Mouse (Mus musculus) lung, embryonic 14.5 days (tissue): ENCODE data around the gene Sox15. TPM values are rescaled to one million over a fixed set of nuclear protein-coding genes. Genes with fewer than 3 reads are reported as not detected.
A peak's percentile ranks its signal among the peaks of the same experiment; 100 is the strongest.
"Not testable (repeated sequence)": the region's sequence is repeated elsewhere in the genome, so short reads cannot be mapped to it uniquely, and the experiment has no call there.

Experiments used
- ATAC-seq: fragments of 200-750 bp; cut with Nextera tagmentation; 2 replicates; pipeline ENCODE4 v1.8.0; 2017; ENCODE audit warnings: mild to moderate bottlenecking, moderate TSS enrichment, moderate library complexity; ENCODE audit not compliant: insufficient read depth
- DNase-seq: peaks from one replicate; pipeline ENCODE4 v3.0.0-alpha.2; 2015
- H3K27ac ChIP-seq: fragments of 300-500 bp; sonication (generic); 2 replicates; pipeline ENCODE4 v1.5.1; 2014; ENCODE audit warnings: low read depth, mild to moderate bottlenecking, moderate library complexity
- H3K27me3 ChIP-seq: fragments of 300-500 bp; sonication (generic); 2 replicates; pipeline ENCODE4 v1.6.1; 2014; ENCODE audit warnings: low read length, control low read depth; ENCODE audit not compliant: insufficient read depth
- H3K36me3 ChIP-seq: fragments of 300-500 bp; sonication (generic); 2 replicates; pipeline ENCODE4 v1.6.1; 2014; ENCODE audit warnings: control low read depth; ENCODE audit not compliant: insufficient read depth
- H3K4me1 ChIP-seq: fragments of 300-500 bp; sonication (generic); 2 replicates; pipeline ENCODE4 v1.6.1; 2014; ENCODE audit warnings: antibody characterized with exemption, control low read depth; ENCODE audit not compliant: insufficient read depth
- H3K4me2 ChIP-seq: fragments of 300-500 bp; sonication (generic); 2 replicates; pipeline ENCODE4 v1.6.1; 2014; ENCODE audit warnings: mild to moderate bottlenecking
- H3K4me3 ChIP-seq: fragments of 300-500 bp; sonication (generic); 2 replicates; pipeline ENCODE4 v1.5.1; 2014; ENCODE audit warnings: low read depth, low read length
- H3K9ac ChIP-seq: fragments of 300-500 bp; sonication (generic); 2 replicates; pipeline ENCODE4 v1.6.1; 2014
- H3K9me3 ChIP-seq: fragments of 300-500 bp; sonication (generic); 2 replicates; pipeline ENCODE4 v1.6.1; 2016; ENCODE audit warnings: low read depth, low read length, control low read depth
- CTCF ChIP-seq: IDR thresholded peaks from 2 replicates; pipeline ENCODE4 v1.5.1; 2016; ENCODE audit warnings: antibody characterized with exemption, low read depth
- WGBS: fragments of 180-500 bp; shearing (Covaris S2); extraction: QIAGEN DNeasy Blood & Tissue Kit; methylation state at CpG from one replicate; pipeline ENCODE4 v1.1.7; 2014; 5-methylcytosine and 5-hydroxymethylcytosine counted together
- polyA plus RNA-seq: library from polyadenylated mRNA; unstranded; fragments of >200 nt; fragmentation: Nextera tagmentation; extraction: Ambion mirVana; gene quantifications from 2 replicates; pipeline ENCODE4 v1.2.1, GENCODE M21; 2014

Gene Sox15
- polyA plus RNA-seq, 1 experiment from 2014 or later: not detected

DNA sequence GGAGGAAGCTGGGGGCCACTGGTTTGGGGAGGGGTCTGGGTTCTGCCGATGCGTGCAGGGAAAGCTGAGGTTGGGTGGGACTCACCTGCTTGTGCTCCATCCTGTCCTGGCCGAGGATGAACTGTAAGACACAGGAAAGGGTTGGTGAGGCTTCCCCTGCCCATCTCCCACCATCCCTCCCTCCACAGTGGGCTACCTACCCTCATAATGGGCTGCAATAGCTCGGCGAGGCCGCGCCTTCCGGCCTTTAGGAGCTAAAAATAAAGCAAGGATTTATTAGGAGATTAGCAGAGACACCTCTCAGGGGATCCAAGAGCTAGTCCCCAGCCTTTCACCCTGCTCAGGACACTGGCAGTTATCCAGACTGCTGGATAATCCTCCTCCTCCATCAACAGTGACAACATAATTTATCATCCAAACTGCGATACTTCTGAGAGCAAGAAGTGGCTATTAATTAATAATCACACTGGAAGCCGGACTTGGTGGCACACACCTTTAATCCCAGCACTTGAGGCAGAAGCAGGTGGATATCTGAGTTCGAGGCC lies 38.4 kb downstream of the Sox15 start:
- H3K9ac ChIP-seq: no peak overlapping the region
- no peak for TF ChIP-seq CTCF
- H3K36me3 ChIP-seq: no peaks in the 10 kb centered on the region
- H3K27me3 ChIP-seq: no peaks in the 10 kb centered on the region
- H3K27ac ChIP-seq: no peak overlapping the region
- no peak overlapping the region for H3K4me2 ChIP-seq
- WGBS: 56% methylated on average over 11 of the region's 11 CpGs
- H3K4me1 ChIP-seq: no peaks in the 10 kb centered on the region
- no peaks in the 10 kb centered on the region for H3K9me3 ChIP-seq
- ATAC-seq (no peak), DNase-seq (no peak)
- H3K4me3 ChIP-seq: no peak overlapping the region

DNA sequence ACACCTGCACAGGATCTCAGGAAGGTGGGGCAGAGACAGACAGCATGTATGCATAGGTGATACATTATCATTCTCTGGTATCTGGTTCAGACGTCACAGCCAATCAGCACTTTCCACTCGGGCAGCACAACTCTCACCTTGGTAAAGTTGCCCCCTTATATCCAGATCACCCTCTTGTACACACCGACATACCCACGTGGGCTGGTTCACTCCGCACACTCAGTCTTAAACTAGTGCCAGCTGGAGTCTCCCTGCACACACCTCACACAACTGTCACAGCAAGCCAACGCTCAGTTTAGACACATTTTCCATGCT lies 39.9 kb downstream of the Sox15 start:
- peak; percentile 22; the same call in 1 of the 2 replicates for ATAC-seq
- TF ChIP-seq CTCF: no peak

DNA sequence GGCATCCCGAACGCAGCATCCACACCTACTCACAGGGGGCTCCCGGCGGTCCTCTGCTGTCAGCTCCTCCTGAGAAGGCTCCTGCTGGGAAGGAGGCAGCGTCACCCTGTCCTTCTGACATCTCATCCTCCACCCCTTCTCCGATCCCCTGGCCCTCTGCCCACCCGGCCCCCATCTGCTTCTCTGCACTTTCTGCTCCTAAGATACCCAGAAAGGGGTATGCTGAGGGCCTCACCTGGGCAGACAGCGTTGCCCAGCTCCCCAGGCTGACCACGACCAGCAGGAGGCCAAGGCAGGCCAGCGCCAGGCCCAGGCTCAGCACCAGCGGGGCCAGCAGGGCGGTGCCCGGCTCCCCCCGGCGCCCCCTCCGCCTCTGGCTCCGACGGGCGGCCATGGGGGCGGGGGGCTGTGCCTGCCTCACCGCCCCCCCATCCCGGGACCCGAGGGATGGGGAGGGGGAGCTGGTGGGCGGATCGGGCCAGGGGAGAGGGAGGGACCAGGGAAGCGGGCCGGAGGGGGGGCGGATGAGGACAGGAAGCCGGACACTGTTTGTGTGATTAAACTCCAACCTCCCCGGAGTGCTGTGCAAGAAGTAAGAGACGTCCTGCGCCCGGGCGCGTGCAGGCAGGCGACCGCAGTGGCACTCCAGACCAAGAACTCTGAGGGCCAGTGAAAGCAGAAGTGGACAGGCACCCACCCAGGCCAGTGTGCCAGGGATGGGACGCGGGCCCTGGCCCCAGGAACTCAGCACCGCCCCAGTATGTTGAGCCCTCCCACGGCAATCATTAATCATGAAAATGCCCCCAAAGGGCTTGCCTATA lies 40.5 kb downstream of the Sox15 start, which contains the start of the genes Tnfsf12 and Tnfsfm13:
Tnfsf12 (minus strand) TSS at position 489 of the 821 bp plus-strand sequence.
Tnfsfm13 (minus strand) TSS at position 738 of the 821 bp plus-strand sequence.
- under 1% methylated on average over 40 of the region's 41 CpGs for WGBS
- peak; percentile 37; the same call in 1 of the 2 replicates for TF ChIP-seq CTCF
- ATAC-seq: peak; percentile 85

More for the DNA sequence above, 39.9 kb downstream of the Sox15 start:
- Histone ChIP-seq H3K4me1 (no peaks in the 10 kb centered on the region), H3K4me3 (peak overlapping the region; percentile 56), H3K9ac (peak overlapping the region; percentile 84), H3K4me2 (peak overlapping the region; percentile 92), H3K27me3 (no peaks in the 10 kb centered on the region), H3K27ac (no peak overlapping the region; the same call in 1 of the 2 replicates), H3K36me3 (no peaks in the 10 kb centered on the region), H3K9me3 (no peaks in the 10 kb centered on the region)
- no peak for DNase-seq
- WGBS: 14% methylated on average over 6 of the region's 6 CpGs

DNA sequence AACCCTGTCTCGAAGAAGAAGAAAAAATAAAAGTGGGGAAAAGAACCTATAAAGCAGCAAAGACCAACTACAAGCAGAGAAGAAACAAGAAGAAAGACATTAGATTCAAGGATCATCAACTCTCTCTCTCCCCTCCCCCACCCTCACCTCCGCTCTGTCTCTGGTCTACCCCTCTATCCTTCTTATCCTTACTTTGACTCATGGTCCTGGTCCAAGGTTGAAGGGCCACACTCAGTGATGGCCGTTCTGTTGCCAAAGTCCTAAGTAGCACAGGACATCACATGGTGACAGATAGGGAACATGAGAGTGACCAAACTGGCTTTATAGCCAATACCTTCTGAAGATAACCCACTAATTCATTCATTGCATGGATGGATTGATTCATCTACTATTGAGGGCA lies 42.3 kb downstream of the Sox15 start:
- no peak for TF ChIP-seq CTCF
- H3K27me3 ChIP-seq: no peaks in the 10 kb centered on the region
- DNase-seq: no peak
- H3K4me2 ChIP-seq: no peak overlapping the region
- H3K9me3 ChIP-seq: no peaks in the 10 kb centered on the region
- H3K27ac ChIP-seq: no peak overlapping the region
- no peaks in the 10 kb centered on the region for H3K4me1 ChIP-seq
- H3K36me3 ChIP-seq: no peaks in the 10 kb centered on the region
- ATAC-seq: no peak
- H3K4me3 ChIP-seq: no peak overlapping the region
- no peak overlapping the region for H3K9ac ChIP-seq
- 82% methylated on average over 3 of the region's 3 CpGs for WGBS

More for the DNA sequence above, 40.5 kb downstream of the Sox15 start, which contains the start of the genes Tnfsf12 and Tnfsfm13:
- Histone ChIP-seq H3K36me3 (no peaks in the 10 kb centered on the region), H3K9me3 (no peaks in the 10 kb centered on the region), H3K4me3 (peak within 1 kb of the TSS; percentile 56), H3K27ac (peak within 1 kb of the TSS; percentile 54), H3K9ac (peak within 1 kb of the TSS; percentile 84), H3K4me1 (no peaks in the 10 kb centered on the region), H3K4me2 (peak within 1 kb of the TSS; percentile 92), H3K27me3 (no peaks in the 10 kb centered on the region)
- DNase-seq: peak; percentile 79

DNA sequence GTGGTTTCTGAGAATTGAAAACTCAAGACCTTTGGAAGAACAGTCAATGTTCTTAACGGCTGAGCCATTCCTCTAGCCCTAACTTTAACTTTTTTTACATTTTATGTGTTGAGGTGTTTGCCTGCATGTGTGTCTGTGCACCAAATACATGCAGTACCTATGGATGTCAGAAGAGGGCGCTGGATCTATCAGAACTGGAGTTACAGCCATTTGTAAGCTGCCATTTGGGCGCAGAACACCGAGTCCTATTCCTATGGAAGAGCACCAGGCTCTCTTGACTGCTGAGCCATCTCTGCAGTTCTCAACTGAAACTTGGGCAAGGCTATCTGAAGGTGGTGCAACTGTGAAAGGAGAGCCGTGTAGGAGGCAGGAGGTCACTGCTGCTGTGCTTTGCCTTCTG lies 43.5 kb downstream of the Sox15 start:
- no peak overlapping the region for H3K27ac ChIP-seq
- H3K4me1 ChIP-seq: no peaks in the 10 kb centered on the region
- ATAC-seq: no peak
- TF ChIP-seq CTCF: peak; percentile 18; the same call in 1 of the 2 replicates
- H3K4me2 ChIP-seq: no peak overlapping the region
- H3K9ac ChIP-seq: no peak overlapping the region
- DNase-seq: no peak
- no peak overlapping the region for H3K4me3 ChIP-seq
- no peaks in the 10 kb centered on the region for H3K36me3 ChIP-seq
- no peaks in the 10 kb centered on the region for H3K9me3 ChIP-seq
- WGBS: 71% methylated on average over 5 of the region's 5 CpGs
- no peaks in the 10 kb centered on the region for H3K27me3 ChIP-seq

DNA sequence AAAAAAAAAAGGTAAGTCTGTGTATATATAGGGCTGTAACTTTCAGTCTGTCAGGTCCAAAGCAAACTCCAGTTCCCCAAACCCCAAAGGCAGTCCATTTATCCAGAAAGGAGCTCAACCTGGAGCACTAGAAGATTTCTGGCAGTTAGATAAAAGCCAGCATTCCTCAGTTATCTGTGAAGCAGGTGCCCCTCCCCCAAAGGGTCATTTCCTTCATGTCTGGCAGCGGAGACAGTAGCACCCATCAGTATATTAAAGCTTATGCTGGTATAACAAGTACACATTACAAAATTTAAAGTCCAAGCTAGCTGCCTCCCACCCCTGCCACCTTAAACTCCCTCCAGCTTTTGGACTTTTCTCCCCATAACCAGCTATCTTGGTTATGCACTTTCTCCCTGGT lies 44.5 kb downstream of the Sox15 start:
- H3K27me3 ChIP-seq: no peaks in the 10 kb centered on the region
- ATAC-seq: no peak
- TF ChIP-seq CTCF: no peak
- no peak overlapping the region for H3K4me3 ChIP-seq
- H3K9me3 ChIP-seq: no peaks in the 10 kb centered on the region
- no peak overlapping the region for H3K9ac ChIP-seq
- H3K4me2 ChIP-seq: no peak overlapping the region
- H3K36me3 ChIP-seq: no peaks in the 10 kb centered on the region
- WGBS: 29% methylated on average over 1 of the region's 1 CpGs
- H3K4me1 ChIP-seq: no peaks in the 10 kb centered on the region
- H3K27ac ChIP-seq: no peak overlapping the region
- DNase-seq: no peak

DNA sequence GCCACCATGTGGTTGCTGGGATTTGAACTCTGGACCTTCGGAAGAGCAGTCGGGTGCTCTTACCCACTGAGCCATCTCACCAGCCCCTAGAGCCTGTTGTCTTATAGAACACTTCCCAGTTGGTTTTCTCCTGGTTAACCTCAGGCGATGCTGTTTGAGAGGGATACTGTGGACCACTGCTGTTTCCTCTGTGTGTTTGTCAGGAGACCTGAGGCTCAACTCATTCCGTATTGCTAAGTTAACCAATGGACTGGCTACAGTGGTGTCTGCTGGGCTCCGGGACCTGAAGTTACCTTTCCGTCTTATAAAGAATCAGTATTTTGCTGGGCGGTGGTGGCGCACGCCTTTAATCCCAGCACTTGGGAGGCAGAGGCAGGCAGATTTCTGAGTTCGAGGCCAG lies 47.8 kb downstream of the Sox15 start:
- not testable (repeated sequence) for H3K4me3 ChIP-seq, DNase-seq, ATAC-seq, H3K4me2 ChIP-seq, H3K36me3 ChIP-seq, H3K27me3 ChIP-seq, H3K9me3 ChIP-seq, H3K9ac ChIP-seq, H3K27ac ChIP-seq, H3K4me1 ChIP-seq
- 91% methylated on average over 10 of the region's 10 CpGs for WGBS

DNA sequence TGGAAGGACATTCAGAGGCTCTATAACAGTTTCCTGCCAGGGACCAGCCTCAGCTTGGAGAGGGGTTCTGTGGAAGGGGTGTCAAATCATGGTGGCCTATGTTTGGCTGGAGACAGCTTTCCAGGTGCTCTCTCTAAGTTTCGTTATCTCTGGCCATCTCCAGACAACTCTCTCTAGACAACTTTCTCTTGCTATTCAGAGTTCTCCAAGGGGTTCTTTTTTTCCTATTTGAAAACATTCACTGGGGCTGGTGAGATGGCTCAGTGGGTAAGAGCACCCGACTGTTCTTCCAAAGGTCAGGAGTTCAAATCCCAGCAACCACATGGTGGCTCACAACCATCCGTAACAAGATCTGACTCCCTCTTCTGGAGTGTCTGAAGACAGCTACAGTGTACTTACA lies 48.3 kb downstream of the Sox15 start:
- H3K36me3 ChIP-seq, H3K4me2 ChIP-seq, H3K9ac ChIP-seq, DNase-seq, ATAC-seq, H3K4me3 ChIP-seq, H3K4me1 ChIP-seq, H3K27ac ChIP-seq, H3K27me3 ChIP-seq, H3K9me3 ChIP-seq: not testable (repeated sequence)
- WGBS: 62% methylated on average over 2 of the region's 3 CpGs
